Mouse (Mus musculus): ENCODE data around the gene Rab11fip2.

Rab11fip2 gene

DNA sequence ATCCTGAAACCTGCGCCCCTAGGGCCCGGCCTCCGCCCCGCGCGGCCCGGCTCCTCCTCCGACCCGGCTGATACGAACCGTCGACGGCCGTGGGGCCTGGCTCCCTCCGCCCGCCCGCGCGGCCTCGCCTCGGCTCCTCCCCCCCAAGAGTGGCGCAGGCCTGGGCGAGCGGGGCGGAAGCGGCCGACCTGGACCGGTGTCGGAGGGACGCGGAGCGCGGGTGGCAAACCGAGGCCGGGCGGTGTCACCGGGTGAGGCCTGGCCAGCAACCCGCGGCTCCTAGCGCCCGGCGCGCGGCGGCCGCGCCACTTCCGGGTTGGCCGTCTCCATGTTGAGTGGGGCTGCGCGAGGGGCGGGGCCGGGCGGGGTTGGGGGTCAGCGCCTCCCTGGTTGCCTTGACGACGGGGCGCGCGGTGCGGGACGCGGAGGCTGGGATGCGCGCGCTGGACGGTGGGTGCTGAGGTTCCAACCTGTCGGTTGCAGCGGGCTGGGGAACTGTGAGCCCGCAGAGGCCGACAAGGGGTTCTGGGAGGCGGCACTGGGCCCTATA, at the start of gene Rab11fip2:
Rab11fip2 (minus strand) TSS at position 333 of the 550 bp plus-strand sequence.
- DNase-seq (ENCODE audit: low spot score in 2 of 2) = peak; percentile 83 to 84

DNA sequence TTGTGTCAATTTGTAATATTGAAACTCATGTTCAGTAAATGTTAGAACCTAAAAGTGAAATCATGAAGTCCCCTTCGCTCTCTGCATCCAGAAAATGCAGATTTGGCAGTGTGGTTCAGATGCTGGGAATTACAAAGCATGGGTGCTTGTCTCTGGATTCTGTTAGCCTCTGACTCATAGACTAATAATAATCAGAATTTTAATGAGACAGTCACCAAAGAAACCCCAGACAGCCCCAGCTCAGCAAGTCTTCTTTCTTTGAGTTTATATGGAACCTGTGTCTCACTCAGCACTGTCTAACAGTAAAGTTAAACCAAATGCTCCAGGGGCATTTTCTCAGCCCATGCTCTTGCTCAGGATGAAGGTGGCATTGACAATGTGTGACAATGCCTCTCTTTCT, 38.1 kb upstream of the Rab11fip2 start:
- DNase-seq (ENCODE audit: low spot score in 2 of 2) = no peak

DNA sequence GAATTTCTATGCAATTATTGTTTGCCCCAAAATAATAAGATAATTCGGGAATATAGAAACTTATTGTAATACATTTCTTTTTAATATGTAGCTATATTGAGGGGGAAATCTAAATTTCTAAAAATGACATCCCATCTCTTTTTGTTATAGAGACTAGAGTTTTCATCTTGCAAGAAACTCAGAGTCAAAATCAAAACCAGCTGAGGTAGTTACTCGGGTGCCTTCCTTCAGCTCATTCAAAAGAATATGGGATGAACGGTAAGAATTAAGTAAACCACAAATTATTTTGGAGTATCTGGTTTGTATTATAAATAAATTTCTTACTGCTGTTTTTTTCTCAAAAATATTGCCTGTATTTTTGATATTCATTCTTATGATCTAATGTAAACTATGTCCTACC, 11.5 kb upstream of the Rab11fip2 start:
- DNase-seq (ENCODE audit: low spot score in 2 of 2) = no peak

DNA sequence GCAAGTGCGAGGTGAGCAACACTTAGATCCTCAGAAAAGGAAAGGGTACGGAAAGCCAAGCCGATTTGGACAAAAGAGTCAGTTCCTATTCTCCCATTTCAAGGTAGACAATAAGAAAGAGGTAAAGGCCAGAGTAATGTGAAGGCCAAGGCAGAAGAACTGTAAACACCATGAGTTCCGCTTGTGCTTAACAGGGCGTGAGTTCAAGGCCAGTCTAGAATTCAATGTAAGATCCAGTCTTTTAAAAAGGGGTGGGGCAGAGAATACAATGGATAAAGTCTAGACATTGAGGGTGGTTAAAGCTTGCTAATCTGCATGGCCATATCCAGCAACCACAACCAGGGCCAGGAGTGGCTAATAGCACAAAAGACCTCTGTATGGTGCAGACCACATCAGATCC, 6.3 kb upstream of the Rab11fip2 start:
- no peak for DNase-seq (ENCODE audit: low spot score in 2 of 2)

DNA sequence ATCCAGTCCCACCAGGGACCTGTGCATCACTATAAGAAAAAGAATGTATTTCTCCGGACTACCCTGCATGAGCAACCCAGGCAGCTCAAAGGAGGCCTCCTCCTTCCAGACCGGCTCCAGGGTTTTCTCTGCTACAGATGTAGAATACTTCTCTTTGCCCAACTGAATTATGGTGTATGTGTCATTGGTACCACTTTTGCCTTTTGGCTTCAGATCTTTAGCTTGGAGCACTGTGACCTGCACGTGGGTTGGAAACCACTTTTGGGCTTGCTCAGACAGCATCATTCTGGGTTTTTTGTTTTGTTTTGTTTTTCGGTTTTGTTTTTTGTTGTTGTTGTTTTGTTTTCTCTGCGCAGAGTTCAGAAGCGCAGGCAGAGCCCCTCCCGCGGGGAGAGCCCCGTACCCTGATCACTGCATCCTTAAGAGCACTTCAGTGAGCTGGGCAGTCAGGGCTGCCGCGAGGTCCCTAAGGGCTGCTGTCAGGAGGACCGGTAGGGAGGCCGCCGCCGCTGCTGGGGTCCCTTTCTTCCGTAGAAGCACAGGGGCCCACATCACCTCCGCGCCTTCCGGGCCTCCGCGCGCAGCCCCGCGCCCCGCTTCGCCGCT, 635 bp downstream of the Rab11fip2 start:
- no peak for DNase-seq (ENCODE audit: low spot score in 2 of 2)

DNA sequence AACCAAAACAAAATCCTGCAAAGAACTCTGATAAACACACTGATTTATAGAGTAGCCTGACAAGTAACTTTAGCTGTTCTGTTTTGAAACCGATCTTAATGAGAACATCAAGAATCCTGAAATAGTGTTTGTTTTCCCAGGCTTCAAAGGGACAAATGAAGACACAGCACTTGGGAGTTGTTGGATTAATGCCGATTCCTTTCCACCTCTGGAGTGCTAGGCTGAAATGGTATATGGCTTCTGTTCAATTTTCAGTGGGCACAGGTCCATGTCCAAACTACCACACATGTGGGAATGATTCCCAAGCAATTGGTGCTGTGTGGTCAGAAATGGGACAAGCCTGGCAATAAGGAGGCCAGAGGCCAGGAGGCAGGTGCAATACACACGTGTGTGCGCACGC, 3.7 kb downstream of the Rab11fip2 start:
- no peak for DNase-seq (ENCODE audit: low spot score in 2 of 2)

DNA sequence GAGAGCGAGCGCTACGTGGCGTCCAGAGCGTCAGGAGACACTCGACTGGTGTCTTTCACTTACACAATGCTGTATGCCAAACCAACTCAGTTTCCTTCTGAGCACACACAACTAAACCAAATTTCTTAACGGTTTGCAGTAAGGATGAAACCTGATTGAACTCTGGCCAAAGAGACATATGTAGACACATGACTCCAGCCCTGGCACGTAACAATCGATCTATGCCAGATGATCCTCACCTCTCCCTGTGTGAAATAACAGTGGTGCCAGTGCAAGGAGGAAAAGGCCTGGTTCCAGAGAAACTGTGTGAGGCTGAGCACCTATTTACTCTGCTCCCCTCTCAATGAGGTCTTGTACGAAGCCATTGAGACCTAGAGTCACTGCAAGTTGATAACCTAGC, 11.4 kb downstream of the Rab11fip2 start:
- DNase-seq (ENCODE audit: low spot score in 2 of 2) = no peak

DNA sequence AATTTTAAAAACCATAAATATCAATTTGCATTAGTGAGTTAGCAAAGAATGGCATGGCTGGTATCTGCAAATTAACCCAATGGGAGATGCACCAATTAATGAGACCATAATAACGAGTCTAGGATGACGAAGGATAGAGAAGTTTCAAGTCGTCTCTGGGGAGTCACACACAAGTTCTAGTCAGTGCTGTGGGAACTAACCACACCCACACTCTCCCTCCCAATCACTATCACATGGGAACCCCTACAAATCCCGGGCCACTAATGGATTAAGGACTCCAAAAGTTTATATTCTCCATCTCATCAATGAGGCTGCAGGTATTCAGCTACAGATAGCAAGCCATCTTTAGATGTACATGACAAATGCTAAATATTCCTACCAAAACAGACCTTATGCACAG, 14.8 kb downstream of the Rab11fip2 start:
- DNase-seq (ENCODE audit: low spot score in 2 of 2) = no peak

DNA sequence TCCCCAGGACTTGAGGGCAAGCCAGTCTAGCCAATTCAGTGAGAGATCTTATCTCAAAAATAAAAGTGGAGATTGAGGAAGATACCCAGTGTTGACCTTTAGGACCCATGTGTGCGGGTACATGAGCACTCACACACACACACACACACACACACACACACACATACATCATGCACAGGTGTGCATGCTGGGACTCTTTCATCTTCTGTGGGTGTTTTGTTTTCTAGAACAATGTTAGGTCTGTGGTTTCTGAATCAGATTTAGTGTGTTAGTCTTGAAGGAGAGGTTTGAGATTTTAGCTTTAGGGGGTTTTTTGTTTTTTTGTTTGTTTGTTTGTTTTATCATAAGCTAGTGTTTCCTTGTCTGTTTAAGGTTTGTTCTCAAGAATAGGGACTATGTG, 17.3 kb downstream of the Rab11fip2 start:
- DNase-seq (ENCODE audit: low spot score in 2 of 2) = no peak

DNA sequence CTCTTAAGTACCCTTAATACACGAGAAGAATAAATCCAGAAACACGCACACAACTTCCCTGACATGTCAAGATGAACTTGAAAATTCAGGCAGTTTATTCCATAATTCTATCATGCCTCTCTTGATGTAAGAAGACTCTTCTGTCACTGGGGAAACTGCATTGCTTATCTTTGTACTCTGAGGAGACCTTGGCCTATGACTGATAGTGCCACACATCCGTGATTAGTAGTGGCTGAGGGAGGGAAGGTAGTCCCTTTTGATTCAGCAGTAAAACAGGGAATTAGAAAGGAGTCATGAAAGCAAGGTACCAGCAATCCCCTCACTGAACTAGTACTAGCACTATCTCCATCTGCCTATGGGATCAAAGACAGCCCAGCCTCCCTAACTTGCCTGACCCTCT, 22.6 kb downstream of the Rab11fip2 start:
- no peak for DNase-seq (ENCODE audit: low spot score in 2 of 2)

DNA sequence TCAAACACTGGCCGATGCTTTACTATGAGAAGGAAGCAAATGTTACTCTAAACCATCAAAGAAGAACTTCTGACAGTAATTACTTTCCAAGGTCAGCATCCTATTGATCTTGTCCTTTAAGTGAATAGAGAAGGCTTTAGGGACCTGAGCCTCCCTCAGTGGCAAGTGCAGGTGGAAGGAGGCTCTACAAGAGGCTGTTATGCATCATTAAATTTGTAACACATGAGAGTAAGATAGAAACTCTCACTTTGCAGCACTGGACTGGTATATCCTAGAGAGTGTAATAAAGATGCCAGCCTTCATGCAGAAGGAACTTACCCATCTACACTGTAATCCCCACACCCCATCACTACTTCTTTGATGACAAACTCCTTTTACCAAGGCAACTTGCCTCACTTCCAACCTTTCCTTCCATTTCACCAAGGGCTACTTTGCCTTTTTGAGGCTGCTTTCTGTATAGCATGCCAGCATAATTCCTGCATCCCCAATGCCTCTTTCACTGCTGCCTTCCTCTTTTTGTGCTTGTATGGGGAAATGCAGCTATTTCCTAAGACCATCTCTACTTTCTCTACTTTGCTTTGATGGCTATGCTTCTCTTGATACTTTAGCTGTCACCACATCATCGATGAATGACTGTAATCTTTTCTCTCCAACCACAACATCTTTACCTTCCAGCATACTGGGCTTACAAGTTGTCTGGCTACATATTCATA, 25.4 kb downstream of the Rab11fip2 start:
- no peak for DNase-seq (ENCODE audit: low spot score in 2 of 2)

DNA sequence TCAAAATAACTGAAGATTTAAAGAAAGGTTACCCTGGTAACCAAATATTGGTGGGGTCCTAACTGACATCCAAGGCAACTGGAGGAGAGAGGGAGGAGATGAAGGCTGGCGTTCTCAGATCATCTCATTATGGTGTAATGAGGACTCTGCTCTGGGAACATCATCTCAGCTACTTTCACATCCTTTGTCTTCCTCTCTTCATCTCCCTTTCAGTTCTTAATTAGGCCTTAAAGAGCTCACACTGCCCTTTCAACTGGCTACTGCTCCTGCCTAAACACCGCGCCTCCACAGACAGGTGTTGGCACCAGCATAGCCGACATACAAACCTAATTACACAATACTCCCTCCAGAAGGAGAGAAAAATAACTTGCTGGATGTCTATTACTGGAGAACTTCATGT, 31.9 kb downstream of the Rab11fip2 start:
- no peak for DNase-seq (ENCODE audit: low spot score in 2 of 2)

DNA sequence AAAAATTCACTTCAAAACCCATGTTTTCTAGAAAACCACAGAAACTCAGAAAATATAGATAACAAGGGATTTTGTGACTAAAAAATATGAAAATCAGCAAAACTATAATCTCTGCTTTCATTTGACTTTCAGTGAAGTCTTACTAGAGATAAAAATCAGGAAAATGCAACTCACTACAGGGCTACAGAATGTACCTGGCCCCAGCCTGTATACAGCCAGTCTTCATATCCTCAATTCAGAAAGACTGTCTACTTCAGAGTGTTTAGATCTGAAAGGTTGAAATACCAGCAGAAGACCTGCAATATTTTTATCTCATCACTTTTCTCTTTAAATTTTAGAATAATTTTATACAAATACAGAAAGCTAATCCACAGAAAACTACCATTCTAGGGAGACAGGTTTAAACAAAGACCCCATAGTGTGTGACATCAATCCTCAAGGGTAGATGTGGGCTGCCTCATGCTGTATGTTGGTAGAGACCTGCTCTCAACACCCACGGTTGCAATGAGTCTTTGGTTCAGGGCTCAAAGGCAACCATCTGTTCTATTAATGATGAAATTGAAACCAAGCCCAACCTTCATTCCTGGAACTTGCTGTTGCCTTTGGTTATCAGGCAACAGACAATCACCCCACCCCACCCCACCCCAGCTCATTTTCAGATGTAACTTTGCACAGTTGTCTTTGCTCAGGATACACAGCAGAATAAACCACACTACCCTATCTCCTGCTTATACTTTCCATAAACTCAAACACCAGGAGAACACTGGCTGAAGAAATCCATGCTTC, 38.0 kb downstream of the Rab11fip2 start:
- DNase-seq (ENCODE audit: low spot score in 2 of 2) = no peak

DNA sequence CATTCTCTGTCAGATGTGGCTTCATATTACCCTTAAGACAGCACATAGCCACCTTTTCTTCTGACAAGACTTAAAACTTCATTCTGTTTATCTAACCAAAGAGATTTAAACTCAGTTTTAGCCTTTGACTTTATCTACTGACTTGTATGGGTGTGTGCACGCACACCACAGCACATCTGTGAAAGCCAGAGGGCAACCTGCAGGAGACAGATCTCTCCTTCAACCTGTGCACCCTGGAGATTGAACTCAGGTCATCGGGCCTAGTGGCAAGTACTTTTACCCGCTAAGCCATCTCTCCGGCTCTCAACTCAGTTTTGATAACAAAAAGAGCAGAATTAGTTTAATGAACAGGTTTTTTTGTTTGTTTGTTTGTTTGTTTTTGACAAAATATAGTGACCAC, 43.5 kb downstream of the Rab11fip2 start:
- no peak for DNase-seq (ENCODE audit: low spot score in 2 of 2)

DNA sequence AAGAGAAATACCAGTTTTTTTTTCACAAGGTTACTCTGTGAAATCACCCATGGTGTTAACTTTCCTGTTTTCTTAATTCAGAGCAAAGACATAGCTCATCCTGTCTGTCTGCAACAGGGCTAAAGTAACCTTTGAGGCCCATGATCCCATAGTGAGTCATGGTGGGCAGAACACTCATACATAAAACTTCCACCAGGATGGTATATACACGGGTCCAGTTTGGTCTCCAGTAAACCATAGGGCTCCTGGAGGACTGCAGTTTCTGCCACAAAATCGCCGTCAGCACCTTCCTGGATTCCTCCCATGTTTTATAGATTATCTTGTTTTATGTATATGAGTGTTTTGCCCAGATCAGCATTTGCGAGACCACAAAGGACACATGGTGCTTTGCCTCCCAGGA, 45.2 kb downstream of the Rab11fip2 start:
- no peak for DNase-seq (ENCODE audit: low spot score in 2 of 2)

DNA sequence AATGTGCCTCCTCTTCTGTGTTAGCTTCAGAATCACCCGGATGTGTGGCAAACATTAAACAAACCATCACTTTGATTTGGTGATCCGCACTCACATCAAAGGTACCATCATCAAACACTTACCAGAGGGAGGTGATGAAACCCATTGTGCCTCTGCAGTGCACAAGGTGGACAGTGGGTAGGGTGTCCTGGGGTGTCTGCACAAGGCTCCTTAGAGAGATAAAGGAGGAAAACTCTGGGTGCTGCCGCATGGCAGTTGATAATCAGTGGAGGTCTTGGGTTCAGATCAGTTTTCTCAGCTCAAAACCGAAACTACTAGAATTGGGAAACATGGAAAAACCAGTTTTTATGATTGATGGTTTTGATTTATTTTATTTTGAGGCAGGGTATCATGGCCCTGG, 54.1 kb downstream of the Rab11fip2 start:
- no peak for DNase-seq (ENCODE audit: low spot score in 2 of 2)

DNA sequence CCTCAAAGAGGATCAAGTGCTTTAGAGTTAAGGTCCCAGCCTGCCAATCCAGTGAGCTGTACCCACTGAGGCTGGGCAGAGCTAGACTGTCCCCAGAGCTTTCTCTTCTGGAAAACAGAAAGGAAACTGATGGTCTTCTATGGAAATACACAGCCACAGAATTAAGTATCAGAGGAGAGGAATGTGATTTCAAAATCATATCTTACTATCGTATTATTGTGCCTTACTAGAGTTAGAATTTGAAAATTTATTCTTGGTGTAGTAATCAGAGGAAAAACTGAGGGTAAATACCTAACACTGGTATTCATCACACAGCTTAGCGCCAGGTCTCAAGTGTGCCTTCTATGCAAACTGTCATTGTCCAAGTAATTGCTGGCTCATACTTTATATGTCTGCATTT, 54.6 kb downstream of the Rab11fip2 start:
- no peak for DNase-seq (ENCODE audit: low spot score in 2 of 2)

DNA sequence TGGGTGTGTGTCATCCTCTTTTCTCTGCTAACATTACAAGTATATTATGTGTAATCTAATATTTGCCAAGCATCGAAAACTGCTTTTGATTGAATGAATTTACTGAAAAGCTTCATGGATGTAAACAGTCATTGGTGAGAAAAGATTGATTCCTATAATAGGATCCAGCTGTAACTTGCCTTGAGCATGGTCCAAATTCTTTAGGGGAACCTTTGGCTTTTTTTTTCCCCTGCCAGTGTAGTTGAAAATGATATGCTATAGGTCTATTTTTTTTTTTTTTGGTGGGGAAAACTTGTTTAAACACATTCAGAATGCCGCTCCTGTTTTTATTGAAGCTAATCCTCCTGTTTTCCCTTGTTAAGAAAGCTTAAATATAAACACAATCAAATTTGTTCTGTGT, 55.6 kb downstream of the Rab11fip2 start:
- DNase-seq (ENCODE audit: low spot score in 2 of 2) = no peak

DNA sequence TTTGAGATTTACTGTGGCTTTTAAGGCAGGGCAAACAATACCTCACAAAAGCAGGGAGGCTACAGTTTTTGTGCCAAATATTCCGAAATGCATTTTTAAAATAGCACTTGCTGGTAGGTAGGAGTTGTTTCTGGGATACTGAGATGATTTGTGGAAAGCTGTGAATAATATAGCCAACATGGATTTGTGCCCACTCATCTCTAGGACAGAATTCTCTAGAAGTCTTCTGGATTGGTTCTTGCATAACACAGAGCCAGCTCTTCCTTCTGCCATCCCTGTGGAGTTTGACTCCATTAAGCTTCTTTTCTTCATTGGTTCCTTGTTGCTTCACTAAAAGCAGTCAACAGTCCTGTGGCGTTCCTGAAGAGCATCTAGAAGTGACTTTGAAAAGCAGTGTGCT, 58.2 kb downstream of the Rab11fip2 start:
- DNase-seq (ENCODE audit: low spot score in 2 of 2) = no peak

DNA sequence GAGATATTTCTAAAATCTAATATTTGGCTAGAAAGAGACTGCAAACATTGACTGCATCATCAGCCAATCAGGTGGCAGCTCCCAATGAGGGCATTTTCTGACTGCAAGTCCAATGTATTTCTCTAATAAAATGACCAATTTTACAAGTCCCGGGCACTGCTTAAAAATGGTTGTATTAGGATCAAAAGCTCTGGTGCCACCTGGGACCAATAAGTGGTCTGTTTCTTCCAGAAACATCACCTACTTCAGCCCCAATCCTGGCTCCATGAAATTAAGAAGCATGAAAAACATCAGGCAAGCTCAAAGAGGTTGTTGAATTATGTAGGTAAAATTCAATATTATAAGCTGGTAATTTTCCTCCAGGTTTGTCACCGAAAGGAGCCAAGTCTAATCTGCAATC, 66.2 kb downstream of the Rab11fip2 start:
- DNase-seq (ENCODE audit: low spot score in 2 of 2) = no peak

DNA sequence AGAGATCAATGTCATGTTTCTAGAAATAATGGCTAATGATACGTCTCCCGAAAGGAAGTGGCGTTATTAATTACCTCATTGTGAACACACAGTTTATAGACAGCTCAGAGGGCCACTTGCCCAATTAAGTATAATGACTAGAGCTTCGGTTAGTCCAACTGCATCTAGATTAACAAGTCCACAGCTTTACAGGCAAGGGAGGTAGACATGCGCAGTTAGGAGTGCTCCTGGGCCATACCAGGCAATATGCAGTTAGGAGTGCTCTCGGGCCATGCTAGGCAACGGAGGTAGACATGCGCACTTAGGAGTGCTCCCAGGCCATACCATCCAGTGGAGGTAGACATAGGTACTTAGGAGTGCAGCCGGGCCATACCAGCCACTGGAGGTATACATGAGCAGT, 76.8 kb downstream of the Rab11fip2 start:
- no peak for DNase-seq (ENCODE audit: low spot score in 2 of 2)

DNA sequence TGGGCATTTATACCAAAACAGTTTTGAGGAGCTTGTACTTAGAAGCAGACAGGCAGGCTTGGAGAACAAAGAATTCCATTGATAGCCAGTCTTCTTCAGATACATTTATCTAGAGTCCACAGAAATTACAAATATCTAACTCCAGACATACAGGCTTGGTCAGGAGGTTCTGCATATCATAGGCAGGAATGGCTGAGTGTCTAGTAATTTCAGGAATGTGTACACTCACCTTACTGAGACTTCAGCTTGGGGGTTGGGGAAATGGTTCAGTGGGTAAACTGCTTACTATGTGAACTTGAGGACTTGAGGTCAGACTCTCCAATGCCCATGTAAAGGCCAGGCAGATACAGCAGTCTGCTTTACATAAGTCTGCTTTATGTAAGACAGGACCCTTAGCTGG, 81.0 kb downstream of the Rab11fip2 start:
- no peak for DNase-seq (ENCODE audit: low spot score in 2 of 2)

DNA sequence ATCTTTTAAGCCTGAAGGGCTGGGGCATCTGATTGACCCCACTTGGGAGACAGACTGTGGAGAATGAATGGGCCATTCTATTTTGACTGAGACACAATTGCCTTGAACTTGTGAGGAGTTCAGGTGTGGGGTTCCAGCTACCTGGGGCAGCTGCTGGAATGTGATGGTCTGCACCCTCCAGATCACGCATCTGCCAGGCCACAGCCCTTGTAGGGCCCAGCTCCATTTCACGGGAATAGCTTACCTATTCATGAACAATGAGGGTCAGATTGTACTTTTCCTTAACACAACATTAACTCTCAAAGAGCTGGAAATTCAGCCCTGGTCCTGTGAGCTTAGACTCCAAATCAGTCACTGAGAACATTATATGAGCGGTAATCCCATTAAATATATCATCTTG, 82.7 kb downstream of the Rab11fip2 start:
- DNase-seq (ENCODE audit: low spot score in 2 of 2) = no peak
